Mouse (Mus musculus) fibroblast of lung, adult 2 months (primary cell): ENCODE results near the gene Sh3d21.
A peak's percentile ranks its signal among the peaks of the same experiment; 100 is the strongest.
"Not testable (repeated sequence)": the region's sequence is repeated elsewhere in the genome, so short reads cannot be mapped to it uniquely, and the experiment has no call there.

Experiments used
- DNase-seq: peaks from one replicate; pipeline ENCODE4 v3.0.0-alpha.2; 2011; ENCODE audit warnings: low read depth

Sh3d21 gene

GRCm38 (mm10) chr4:126168851-126169250 lies 5.6 kb upstream of the Sh3d21 start:
- DNase-seq, result no peak

GRCm38 (mm10) chr4:126166084-126166483 lies 2.8 kb upstream of the Sh3d21 start:
- no peak for DNase-seq

- DNase-seq, result not testable (repeated sequence)
These were observed 1.8 kb upstream of the Sh3d21 start for GRCm38 (mm10) chr4:126165092-126165491.

- DNase-seq, result no peak
These were observed 394 bp upstream of the Sh3d21 start for GRCm38 (mm10) chr4:126163685-126164084.

GRCm38 (mm10) chr4:126162544-126163066 lies 686 bp downstream of the Sh3d21 start:
- DNase-seq, result peak; percentile 12

GRCm38 (mm10) chr4:126161986-126162385 lies 1.3 kb downstream of the Sh3d21 start:
- no peak for DNase-seq

GRCm38 (mm10) chr4:126161456-126161855 lies 1.8 kb downstream of the Sh3d21 start:
- no peak for DNase-seq

- no peak for DNase-seq
These were observed 2.3 kb downstream of the Sh3d21 start for GRCm38 (mm10) chr4:126160981-126161380.

- DNase-seq, result no peak
These were observed 3.8 kb downstream of the Sh3d21 start for GRCm38 (mm10) chr4:126159455-126159854.

- no peak for DNase-seq
These were observed 5.7 kb downstream of the Sh3d21 start for GRCm38 (mm10) chr4:126157562-126157961.

GRCm38 (mm10) chr4:126156617-126157016 lies 6.7 kb downstream of the Sh3d21 start:
- DNase-seq, result no peak

- DNase-seq, result no peak
These were observed 7.4 kb downstream of the Sh3d21 start for GRCm38 (mm10) chr4:126155869-126156268.

GRCm38 (mm10) chr4:126155183-126155582 lies 8.1 kb downstream of the Sh3d21 start:
- no peak for DNase-seq

GRCm38 (mm10) chr4:126152864-126153263 lies 10.4 kb downstream of the Sh3d21 start:
- no peak for DNase-seq

- DNase-seq, result no peak
These were observed 11.4 kb downstream of the Sh3d21 start for GRCm38 (mm10) chr4:126151701-126152440.

GRCm38 (mm10) chr4:126150949-126151320 lies 12.4 kb downstream of the Sh3d21 start:
- DNase-seq, result no peak

GRCm38 (mm10) chr4:126150297-126150948 lies 12.9 kb downstream of the Sh3d21 start:
- DNase-seq, result peak; percentile 96

- DNase-seq, result no peak
These were observed 13.5 kb downstream of the Sh3d21 start for GRCm38 (mm10) chr4:126149798-126150197.

- no peak for DNase-seq
These were observed 14.1 kb downstream of the Sh3d21 start for GRCm38 (mm10) chr4:126149041-126149676.

GRCm38 (mm10) chr4:126148161-126148961 lies 14.9 kb downstream of the Sh3d21 start:
- no peak for DNase-seq

- DNase-seq, result no peak
These were observed 15.6 kb downstream of the Sh3d21 start, which contains the start of gene Eva1b for GRCm38 (mm10) chr4:126147533-126148160. Eva1b (plus strand) TSS chr4:126147744.
